Comparison of ENCODE assay signal across 21 mouse cellular contexts in the genomic region with DNA sequence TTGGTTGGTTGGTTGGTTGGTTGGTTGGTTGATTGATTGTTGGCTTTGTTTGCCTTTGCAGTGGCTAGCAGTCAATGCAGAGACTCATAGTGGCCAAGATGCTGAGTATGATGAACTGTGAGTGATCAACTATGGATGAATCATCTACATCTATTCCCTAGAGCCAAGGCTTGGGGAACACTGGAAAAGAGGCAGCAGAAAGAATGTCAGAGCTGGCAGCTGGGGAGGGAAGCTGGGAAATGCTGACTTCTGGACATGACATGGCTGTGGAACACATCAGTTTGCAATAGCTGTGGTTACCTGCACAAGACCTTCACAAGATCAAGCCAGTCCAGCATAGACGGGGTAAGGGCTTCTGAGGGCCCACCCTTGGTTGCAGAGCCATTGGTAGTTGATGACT. TPM values are rescaled to one million over a fixed set of nuclear protein-coding genes. Genes with fewer than 3 reads are reported as not detected.
DNase-seq lines count a peak whose midpoint lies in the region.
"Had no signal": no experiment of that assay in that cellular context is flagged by ENCODE, and none has a peak within 500 bp of the region (broad histone marks: within the 10 kb centered on the region; RNA-seq: fewer than 3 reads in every experiment).

No protein-coding gene starts in this region.

- peak; percentile 28 for DNase-seq in gastrocnemius, postnatal 25 days
- no peak for DNase-seq in gastrocnemius, postnatal 14 days
- DNase-seq in lung, postnatal 36 days: peak; percentile 32
- DNase-seq in lung, postnatal 10 days: no peak
- peak; percentile 45 for DNase-seq in Muller cell, postnatal 12 days (ENCODE audit: inconsistent ontology term)
- no peak for DNase-seq in kidney, postnatal 4 days
- DNase-seq in left cerebral cortex, postnatal 14 days (ENCODE audit: low spot score in 2 of 2): no peak
- DNase-seq: adrenal gland, adult 2 months; adrenal gland, postnatal 10 days; adrenal gland, postnatal 25 days; B cell, adult 2 months; cerebellum, adult 11 months; cerebellum, adult 18-20 months; cerebellum, adult 8-10 months; cerebellum, adult 9-11 months; cerebellum, postnatal 14 days; cerebellum, postnatal 36 days; embryo, embryonic 11 days had no signal

- intact Hi-C loops in gastrocnemius, postnatal 14 days (cut with DNase I; ENCODE audit: low total_unique reads): no loop called here
- intact Hi-C loops in left cerebral cortex, postnatal 14 days (cut with DNase I): no loop called here

RNA-seq across cellular contexts. Expression of gene Gdf10, which starts 20.2 kb away (rescaled TPM):
- total RNA-seq in gastrocnemius, postnatal 25 days (2021): 1 to 10 TPM; 2.0 to 3.9 TPM
- total RNA-seq in gastrocnemius, postnatal 14 days (2021): 1 to 10 TPM; 4.6 to 5.3 TPM
- total RNA-seq in left cerebral cortex, postnatal 14 days (2021): 1 to 10 TPM; 5.4 to 5.6 TPM
- total RNA-seq: CH12.LX; common myeloid progenitor, adult 5-6 weeks had no signal

RNA-seq across cellular contexts. Expression of gene Gdf2, which starts 37.6 kb away (rescaled TPM):
- not detected for total RNA-seq in gastrocnemius, postnatal 25 days (2021)
- not detected for total RNA-seq in gastrocnemius, postnatal 14 days (2021)
- not detected for total RNA-seq in left cerebral cortex, postnatal 14 days (2021)
- total RNA-seq: adrenal gland, adult 2 months; adrenal gland, postnatal 25 days; CH12.LX; common myeloid progenitor, adult 5-6 weeks had no signal

RNA-seq across cellular contexts. Expression of gene Rbp3, which starts 50.6 kb away (rescaled TPM):
- not detected for total RNA-seq in gastrocnemius, postnatal 25 days (2021)
- total RNA-seq in gastrocnemius, postnatal 14 days (2021): not detected
- not detected for total RNA-seq in left cerebral cortex, postnatal 14 days (2021)
- total RNA-seq: adrenal gland, adult 2 months; adrenal gland, postnatal 25 days; adrenal gland, postnatal 4 days; CH12.LX; common myeloid progenitor, adult 5-6 weeks had no signal

Comparison
In these comparisons a context has a peak if more than half of its experiments do, and no peak if none do; other contexts are left out.
1. DNase-seq: peak in gastrocnemius, postnatal 25 days (single experiment), lung, postnatal 36 days (single experiment) and Muller cell, postnatal 12 days (single experiment); none in gastrocnemius, postnatal 14 days (single experiment), lung, postnatal 10 days (single experiment), kidney, postnatal 4 days (0 of 2) and left cerebral cortex, postnatal 14 days (0 of 2).